Mouse (Mus musculus) naive thymus-derived CD4-positive, alpha-beta T cell, adult 2 months (primary cell): ENCODE results near the gene Fam92b.

Experiments
- DNase-seq: peaks from one replicate; pipeline ENCODE4 v3.0.0-alpha.2; 2011; ENCODE audit warnings: low read depth

Gene Fam92b

DNA sequence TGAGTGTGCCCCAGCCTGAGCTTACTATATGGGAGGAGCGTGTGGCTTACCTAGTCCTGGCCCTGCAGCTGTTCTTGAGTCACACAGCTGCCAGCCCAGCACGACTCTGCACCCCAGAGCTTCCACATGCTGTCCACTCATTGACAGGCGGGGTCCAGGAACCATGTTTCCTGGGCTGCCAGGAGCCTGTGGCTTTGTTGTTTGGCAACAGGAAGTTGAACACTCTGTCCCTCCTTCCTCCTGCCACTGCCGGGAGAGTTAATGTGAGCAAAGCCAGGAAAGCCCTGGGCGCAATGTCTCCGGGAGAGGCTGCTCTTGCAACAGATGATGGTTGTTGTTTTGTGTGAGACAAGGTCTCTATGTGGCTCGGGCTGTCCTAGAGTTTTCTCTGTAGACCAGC is 24.6 kb downstream of the Fam92b start:
- no peak for DNase-seq

DNA sequence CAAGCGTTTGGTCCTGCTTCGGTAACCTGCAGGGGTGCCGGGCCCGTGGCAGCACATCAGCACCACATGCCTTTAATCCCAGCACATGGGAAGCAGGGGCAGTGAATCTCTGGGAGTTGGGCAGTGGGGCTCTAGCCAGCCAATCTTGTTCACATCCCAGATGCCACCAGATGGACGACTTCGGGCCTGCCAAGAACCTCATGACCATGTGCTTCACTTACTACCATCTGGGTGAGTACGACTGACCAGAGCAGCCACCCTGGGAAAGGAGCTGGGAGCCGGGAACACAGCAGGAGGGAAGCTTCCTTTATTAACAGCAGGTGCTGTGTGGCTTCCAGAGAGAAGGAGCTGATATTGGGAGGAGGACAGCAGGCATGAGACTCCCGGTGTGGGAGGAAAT is 26.1 kb downstream of the Fam92b start:
- DNase-seq, result no peak

DNA sequence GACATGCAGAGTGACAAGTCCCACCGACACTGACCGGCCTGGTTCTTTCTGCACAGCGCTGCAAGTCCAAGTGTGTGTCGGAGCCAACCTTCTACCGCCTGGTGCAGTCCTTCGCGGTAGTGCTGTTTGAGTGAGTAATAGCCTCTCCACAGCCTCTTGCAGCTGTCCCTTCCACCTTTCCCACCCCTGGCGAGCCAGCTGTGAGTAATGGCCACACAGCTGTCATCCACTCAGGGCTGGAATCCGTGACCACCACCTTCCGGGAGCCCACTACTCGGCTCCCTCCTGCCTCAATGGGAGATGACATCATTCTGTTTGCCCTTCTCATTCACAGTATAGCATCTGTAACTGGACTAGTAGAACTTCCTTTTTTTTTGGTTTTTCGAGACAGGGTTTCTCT is 27.2 kb downstream of the Fam92b start:
- DNase-seq, result no peak

- no peak for DNase-seq
Measured at GRCm38 (mm10) chr8:120146051-120146450, 31.2 kb downstream of the Fam92b start.

GRCm38 (mm10) chr8:120144652-120145301 is 32.5 kb downstream of the Fam92b start:
- no peak for DNase-seq

- no peak for DNase-seq
Measured at GRCm38 (mm10) chr8:120143911-120144651, 33.2 kb downstream of the Fam92b start.

- DNase-seq, result no peak
Measured at GRCm38 (mm10) chr8:120140769-120141168, 36.5 kb downstream of the Fam92b start.

- no peak for DNase-seq
Measured at GRCm38 (mm10) chr8:120138958-120139357, 38.3 kb downstream of the Fam92b start.

- DNase-seq, result no peak
Measured at GRCm38 (mm10) chr8:120136618-120137017, 40.6 kb downstream of the Fam92b start.

DNA sequence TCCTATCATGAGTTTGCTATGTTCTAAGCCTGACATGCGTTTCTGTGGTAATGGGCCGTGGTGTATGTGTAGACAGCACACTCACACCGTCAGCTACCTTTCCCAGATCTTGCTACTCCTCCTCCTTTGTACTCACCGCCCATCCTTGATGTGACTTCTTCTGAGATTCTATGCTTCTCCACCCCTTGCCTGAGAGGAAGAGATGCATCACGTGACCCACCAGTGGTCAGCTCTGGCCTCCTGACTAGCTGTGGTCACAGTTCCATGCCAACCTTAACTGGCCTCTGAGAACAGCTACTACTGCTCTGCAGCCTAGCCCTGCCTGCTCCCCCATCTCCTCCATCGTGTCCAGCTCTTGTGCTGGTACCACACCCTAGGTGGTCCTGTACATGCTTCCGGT is 41.6 kb downstream of the Fam92b start:
- no peak for DNase-seq

DNA sequence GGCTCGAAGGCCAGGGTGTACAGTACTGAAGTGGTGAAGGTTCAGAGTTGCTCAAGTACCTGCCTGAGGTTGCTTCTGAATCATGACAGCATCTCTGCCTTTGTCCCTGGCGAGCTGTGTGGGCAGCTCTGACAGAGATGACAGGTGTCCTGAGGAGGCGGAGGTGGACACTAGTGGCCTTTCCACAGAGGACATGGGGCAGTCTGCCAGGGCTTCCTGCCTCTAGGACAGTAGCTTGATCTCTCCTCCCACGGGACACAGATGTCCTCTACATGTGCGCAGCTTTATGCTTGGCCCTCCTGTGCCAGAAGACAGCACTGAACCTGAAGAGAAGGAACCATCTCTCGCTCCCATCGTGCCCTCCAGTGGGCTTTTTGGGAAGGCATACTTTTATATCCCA is 44.1 kb downstream of the Fam92b start:
- DNase-seq, result no peak

- DNase-seq, result no peak
Measured at GRCm38 (mm10) chr8:120131158-120131557, 46.1 kb downstream of the Fam92b start.

DNA sequence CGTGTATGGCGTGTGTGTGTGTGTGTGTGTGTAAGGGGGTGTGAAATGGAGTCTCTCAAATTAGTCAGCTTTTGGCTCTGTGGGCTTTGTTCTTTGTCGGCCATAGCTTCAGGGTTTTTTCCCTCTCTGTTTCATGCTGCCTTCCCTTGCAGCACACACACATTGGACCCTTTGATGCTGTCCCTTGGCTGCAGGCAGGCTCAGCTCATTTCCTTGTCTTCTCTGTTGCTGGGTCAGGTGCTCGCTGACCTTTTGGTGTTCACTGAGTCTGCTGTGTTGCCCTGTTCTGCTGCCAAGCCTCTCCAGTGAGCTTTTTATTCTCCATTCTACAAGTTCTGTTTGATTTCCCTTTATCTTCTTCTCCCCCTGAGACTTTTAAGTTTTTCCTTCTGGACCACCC is 47.7 kb downstream of the Fam92b start:
- no peak for DNase-seq

DNA sequence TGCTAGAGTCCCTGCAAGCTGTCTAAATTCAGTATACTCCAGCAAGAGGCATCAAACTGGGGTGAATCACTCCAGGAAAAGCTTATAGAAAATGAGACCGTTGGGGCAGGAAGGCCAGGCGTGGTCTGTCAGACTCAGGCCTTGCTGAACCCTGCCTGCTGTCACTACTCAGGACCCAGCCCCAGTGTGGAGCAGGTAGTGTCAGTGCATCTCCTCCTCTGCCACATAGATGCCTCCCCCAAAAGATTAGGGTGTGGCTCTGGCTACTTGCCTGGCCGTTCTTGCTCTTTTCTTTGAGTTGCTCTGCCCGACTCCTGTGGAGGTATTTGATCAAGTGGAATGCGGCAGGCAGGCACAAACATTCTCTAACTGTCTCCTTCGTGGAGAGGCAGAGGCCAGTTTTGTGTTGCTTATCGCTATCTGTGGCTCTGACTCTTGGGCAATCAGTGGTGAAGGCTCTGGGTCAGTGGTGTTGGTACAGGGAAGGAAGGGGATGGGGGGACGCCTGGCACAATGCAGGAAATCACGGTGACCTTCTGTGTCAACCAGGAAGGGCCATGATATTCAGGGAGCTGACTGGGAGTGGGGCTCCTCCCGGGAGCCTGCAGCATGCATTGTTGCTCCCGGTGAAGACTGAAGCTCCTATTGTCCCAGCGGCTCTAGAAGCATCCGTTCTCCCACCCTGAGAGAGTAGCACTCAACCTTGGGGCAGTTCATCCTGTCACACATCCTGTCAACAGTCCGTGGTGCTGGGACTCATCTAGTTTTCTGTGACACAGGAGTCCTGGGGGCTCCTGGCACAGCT is 50.7 kb downstream of the Fam92b start:
- no peak for DNase-seq

DNA sequence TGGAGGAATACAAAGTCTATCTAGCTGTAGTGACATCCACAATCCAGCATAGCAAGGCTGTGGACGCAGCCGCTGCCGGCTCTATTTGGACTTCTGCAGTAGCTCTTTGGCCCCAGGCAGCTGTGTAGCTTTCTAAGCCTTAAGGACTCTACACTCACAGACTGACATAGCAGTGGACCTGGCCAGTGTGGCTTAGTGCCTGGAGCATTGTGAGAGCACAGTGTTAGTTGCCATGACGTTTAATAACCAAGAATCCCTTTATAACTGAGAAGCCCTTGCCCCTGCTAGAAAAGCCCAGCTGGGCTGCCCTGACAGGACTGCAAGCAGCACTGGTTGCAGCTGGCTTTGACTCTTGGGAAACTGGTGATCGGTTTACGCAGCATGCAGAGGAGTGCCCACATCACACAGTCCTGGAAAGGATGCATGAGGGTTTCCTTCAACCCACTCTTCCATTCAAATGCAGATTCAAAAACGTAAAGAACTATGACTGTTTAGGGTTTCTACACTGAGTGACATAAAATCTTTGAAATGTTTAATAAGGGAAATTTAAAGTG is 52.4 kb downstream of the Fam92b start:
- DNase-seq, result no peak

DNA sequence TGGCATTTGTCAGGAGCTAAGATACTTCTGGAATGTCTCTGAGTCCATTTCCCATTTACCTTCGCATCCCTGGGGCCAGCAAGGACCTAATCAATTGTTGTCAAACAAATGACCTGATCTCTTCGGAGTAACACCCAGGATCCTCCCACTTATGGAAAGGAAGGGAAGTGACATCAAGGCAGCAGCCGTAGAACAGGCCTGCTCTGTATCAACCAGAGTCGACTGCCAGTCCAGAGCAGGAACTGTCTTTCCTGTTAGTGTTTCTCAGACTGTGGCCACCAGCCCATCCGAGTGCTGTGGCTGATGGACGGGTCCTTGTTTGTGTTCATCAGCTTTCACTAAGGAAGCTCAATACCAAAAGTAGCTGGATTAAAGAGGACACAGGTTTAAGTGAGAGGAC is 53.0 kb downstream of the Fam92b start:
- no peak for DNase-seq

DNA sequence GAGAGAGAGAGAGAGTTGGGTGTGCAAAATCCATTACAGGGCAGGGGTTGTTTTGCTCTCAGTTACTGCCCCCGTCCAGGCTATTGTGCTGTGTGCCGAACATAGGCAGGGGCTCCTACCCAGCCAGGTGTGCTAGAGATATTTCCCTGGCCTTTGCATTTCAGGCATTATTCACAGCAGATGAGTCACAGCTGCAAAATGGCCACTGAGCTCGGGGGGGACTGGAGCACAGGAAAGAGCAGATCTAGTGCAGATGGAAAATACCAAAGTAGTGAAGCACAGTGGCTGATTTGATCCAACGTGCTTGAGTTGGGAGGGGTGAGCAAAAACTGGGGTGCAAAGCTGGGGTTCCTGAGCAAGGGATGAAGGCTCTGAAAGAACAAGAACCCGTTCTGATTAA is 56.3 kb downstream of the Fam92b start:
- DNase-seq, result no peak

- no peak for DNase-seq
Measured at GRCm38 (mm10) chr8:120119931-120120330, 57.3 kb downstream of the Fam92b start.

DNA sequence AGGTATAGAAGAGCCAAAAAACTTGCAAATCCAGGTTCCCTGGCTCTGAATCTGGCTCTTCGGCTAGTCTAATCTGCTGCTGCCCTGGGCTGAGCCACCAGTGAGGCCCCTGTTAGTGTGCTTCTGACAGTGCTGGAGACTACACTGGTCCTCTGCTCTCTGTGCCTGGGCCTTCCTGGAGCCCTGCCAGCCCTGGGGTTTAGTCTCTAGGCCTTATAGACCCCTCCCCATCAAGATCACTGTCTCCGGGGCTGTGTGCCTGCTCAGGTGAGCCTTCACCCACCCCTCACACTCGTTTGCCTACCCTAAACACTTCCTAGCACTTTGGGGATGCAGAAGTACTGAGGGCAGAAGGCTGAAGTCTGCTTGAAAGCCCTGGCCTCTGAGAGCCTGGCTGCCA is 57.8 kb downstream of the Fam92b start:
- no peak for DNase-seq

- no peak for DNase-seq
Measured at GRCm38 (mm10) chr8:120118847-120119246, 58.4 kb downstream of the Fam92b start.

GRCm38 (mm10) chr8:120118162-120118561 is 59.1 kb downstream of the Fam92b start:
- no peak for DNase-seq

GRCm38 (mm10) chr8:120116600-120116999 is 60.7 kb downstream of the Fam92b start:
- DNase-seq, result no peak
